Mouse (Mus musculus): ENCODE results near the gene Bad. TPM values are rescaled to one million over a fixed set of nuclear protein-coding genes. Genes with fewer than 3 reads are reported as not detected.
A peak's percentile ranks its signal among the peaks of the same experiment; 100 is the strongest.
"Not testable (repeated sequence)": the region's sequence is repeated elsewhere in the genome, so short reads cannot be mapped to it uniquely, and the experiment has no call there.

Bad gene
- total and polyA plus RNA-seq, 2 experiments from 2014 or later, result 56.5 to 95.3 TPM

GRCm38 (mm10) chr19:6909507-6910289 is 32.0 kb upstream of the Bad start, which contains the start of the genes Trmt112 and Prdx5:
TSS of gene Trmt112 (plus strand) at chr19:6909698.
TSS of gene Prdx5 (minus strand) at chr19:6910106.
- no peaks in the 10 kb centered on the region for H3K9me3 ChIP-seq (ENCODE audit: low read length)
- 2% methylated on average over 65 of the region's 65 CpGs for WGBS
- peak within 1 kb of the TSS; percentile 96 for H3K27ac ChIP-seq (ENCODE audit: low read depth, low read length)
- TF ChIP-seq CTCF (IDR thresholded peaks at IDR 0.05; ENCODE audit: low read depth), result peak; percentile 38; the same call in 1 of the 2 replicates
- peak within 1 kb of the TSS; percentile 63 for H3K9ac ChIP-seq
- ATAC-seq (peak; percentile 95), DNase-seq (peak; percentile 97)
- H3K4me2 ChIP-seq (ENCODE audit: low read depth), result peak within 1 kb of the TSS; percentile 77
- H3K36me3 ChIP-seq (ENCODE audit: insufficient read depth), result peaks cover 55% of the 10 kb centered on the region
- H3K27me3 ChIP-seq (ENCODE audit: insufficient read depth, low read length), result no peaks in the 10 kb centered on the region
- H3K4me1 ChIP-seq (ENCODE audit: insufficient read depth), result peaks cover 12% of the 10 kb centered on the region
- H3K4me3 ChIP-seq (ENCODE audit: low read depth, low read length), result peak within 1 kb of the TSS; percentile 60

DNA sequence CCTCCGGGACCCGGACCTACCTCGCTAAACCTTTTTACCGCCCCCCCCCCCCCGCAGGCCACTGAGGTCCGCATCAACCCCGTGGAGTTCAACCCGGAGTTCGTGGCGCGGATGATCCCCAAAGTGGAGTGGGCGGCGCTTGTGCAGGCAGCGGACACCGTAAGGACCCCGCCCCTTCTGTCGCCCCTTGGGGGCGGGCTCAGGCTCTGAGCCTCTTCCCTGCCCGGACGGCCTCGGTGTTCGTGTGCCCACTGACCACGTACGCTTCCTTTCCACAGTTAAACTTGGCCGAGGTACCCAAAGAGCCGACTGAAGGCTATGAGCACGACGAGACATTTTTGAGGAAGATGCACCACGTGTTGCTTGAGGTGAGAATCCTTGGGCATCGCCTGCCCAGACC is 31.4 kb upstream of the Bad start:
- H3K27ac ChIP-seq (ENCODE audit: low read depth, low read length), result peak overlapping the region; percentile 96
- H3K36me3 ChIP-seq (ENCODE audit: insufficient read depth), result peaks cover 51% of the 10 kb centered on the region
- peaks cover 12% of the 10 kb centered on the region for H3K4me1 ChIP-seq (ENCODE audit: insufficient read depth)
- not testable (repeated sequence) for H3K9me3 ChIP-seq (ENCODE audit: low read length); DNase-seq; H3K27me3 ChIP-seq (ENCODE audit: insufficient read depth, low read length)
- H3K4me3 ChIP-seq (ENCODE audit: low read depth, low read length), result peak overlapping the region; percentile 60
- peak overlapping the region; percentile 77 for H3K4me2 ChIP-seq (ENCODE audit: low read depth)
- peak overlapping the region; percentile 63 for H3K9ac ChIP-seq
- ATAC-seq, result peak; percentile 1; the same call in 1 of the 2 replicates
- 5% methylated on average over 29 of the region's 30 CpGs for WGBS

DNA sequence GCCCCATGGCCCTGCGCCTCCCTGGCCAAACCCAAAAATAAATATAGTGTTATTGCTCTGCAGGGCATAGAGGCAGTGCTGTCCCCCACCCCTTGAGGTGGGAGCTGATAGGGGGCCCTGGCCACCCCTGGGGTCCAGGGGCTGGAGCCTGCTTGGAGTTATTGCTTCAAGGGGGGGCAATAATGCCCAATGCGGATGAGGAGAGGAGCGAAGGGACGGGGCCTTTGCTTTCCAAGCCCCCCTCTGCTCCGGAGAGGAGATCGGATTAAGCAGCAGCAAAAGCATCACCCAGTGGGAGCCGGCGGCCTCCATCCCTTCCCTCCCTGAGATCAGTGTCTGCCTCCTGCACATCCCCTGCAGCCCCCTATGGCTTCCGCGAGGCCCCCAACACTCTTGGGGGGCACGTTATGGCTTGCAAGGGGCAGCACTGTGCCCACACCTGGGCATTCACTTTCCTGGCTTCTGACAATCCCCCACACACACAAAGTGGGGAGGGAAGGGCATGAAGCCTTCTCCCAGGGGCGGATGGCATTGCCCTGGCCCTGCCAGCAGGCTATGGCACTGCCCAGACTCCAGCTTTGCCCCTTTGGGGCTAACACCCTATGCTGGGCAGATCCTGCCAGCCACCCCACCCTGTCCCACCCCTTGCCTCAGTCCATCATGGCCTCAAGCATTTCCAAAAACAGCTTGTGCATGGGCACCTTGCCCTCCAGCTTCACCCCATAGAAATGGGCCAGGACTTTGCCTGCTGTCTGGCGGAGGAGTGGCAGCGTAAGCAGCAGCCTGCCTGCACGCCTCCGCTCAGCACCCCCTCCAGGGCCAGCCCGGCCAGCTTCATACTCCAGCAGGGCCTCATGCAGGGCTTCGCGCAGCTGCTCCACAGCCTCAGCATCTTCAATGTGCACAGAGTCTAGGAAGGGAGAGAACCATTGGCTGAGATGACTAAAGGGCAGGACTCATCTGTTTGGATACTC is 30.3 kb upstream of the Bad start:
- H3K27ac ChIP-seq (ENCODE audit: low read depth, low read length), result no peak overlapping the region
- H3K9me3 ChIP-seq (ENCODE audit: low read length), result no peaks in the 10 kb centered on the region
- TF ChIP-seq CTCF (IDR thresholded peaks at IDR 0.05; ENCODE audit: low read depth), result no peak
- peaks cover 12% of the 10 kb centered on the region for H3K4me1 ChIP-seq (ENCODE audit: insufficient read depth)
- DNase-seq (no peak), ATAC-seq (no peak)
- no peak overlapping the region for H3K4me3 ChIP-seq (ENCODE audit: low read depth, low read length)
- WGBS, result 83% methylated on average over 19 of the region's 19 CpGs
- no peak overlapping the region for H3K9ac ChIP-seq
- H3K4me2 ChIP-seq (ENCODE audit: low read depth), result no peak overlapping the region
- H3K36me3 ChIP-seq (ENCODE audit: insufficient read depth), result peaks cover 44% of the 10 kb centered on the region
- H3K27me3 ChIP-seq (ENCODE audit: insufficient read depth, low read length), result no peaks in the 10 kb centered on the region

DNA sequence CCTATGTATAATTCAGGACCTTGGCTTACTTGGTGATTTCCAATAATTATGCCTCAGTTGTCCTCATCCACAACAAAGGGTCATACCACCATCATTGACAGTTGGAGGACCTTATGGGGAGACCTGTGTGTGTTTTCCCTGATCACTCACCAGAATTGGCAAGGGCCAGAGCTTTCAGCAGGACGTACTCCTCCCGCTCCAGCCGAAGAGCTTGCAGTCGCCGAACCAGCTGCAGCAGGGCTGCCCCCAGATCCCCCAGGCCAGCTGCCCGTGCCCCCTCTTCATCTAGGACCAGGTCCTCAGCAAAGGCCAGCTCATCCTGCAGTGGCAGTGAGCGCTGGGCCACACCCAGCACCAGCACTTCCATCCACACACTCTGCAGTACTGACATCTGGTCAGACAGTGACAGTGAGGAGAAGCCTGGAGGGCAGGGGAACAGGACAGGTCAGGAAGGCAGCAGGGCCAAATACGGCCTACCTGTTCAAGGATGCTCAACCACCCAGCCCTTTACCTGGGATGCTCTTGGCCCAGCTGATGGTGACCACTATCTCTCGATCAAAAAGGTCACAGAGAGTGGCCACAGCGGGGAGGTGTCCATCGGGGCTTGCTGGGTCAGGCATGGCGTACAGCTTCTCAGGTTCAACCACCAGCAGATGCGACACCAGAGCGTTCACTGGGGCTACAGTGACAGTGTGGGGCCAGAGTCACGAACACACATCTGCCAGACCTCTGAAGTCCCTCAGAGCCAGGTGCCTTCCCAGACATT is 29.3 kb upstream of the Bad start:
- Histone ChIP-seq H3K4me3 (ENCODE audit: low read depth, low read length) (no peak overlapping the region), H3K4me1 (ENCODE audit: insufficient read depth) (peaks cover 12% of the 10 kb centered on the region), H3K9me3 (ENCODE audit: low read length) (no peaks in the 10 kb centered on the region), H3K9ac (no peak overlapping the region), H3K27ac (ENCODE audit: low read depth, low read length) (no peak overlapping the region), H3K36me3 (ENCODE audit: insufficient read depth) (peaks cover 38% of the 10 kb centered on the region), H3K4me2 (ENCODE audit: low read depth) (no peak overlapping the region), H3K27me3 (ENCODE audit: insufficient read depth, low read length) (no peaks in the 10 kb centered on the region)
- no peak for TF ChIP-seq CTCF (IDR thresholded peaks at IDR 0.05; ENCODE audit: low read depth)
- DNase-seq (no peak), ATAC-seq (no peak)
- 94% methylated on average over 15 of the region's 15 CpGs for WGBS

DNA sequence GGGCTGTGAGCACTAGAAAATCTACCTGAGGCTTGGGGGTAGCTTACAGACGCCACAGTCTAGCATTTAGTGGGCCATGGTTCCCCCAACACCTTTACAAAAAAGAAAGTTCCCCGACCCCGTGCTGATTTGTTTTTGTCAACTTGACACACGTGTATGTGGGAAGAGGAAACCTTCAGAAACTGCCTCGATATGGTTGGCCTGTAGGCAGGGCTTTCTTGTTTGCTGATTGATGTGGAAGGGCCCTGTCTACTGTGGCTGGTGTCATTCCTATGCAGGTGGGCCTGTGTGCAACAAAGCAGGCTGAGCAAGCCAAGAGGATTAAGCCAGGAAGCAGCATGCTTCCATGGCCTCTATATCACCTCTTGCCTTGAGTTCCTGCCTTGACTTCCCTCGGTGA is 28.6 kb upstream of the Bad start:
- H3K4me3 ChIP-seq (ENCODE audit: low read depth, low read length), result no peak overlapping the region
- no peak for DNase-seq
- ATAC-seq, result no peak
- no peak overlapping the region for H3K27ac ChIP-seq (ENCODE audit: low read depth, low read length)
- peaks cover 38% of the 10 kb centered on the region for H3K36me3 ChIP-seq (ENCODE audit: insufficient read depth)
- no peak overlapping the region for H3K4me2 ChIP-seq (ENCODE audit: low read depth)
- WGBS, result 93% methylated on average over 6 of the region's 6 CpGs
- peaks cover 10% of the 10 kb centered on the region for H3K4me1 ChIP-seq (ENCODE audit: insufficient read depth)
- no peak overlapping the region for H3K9ac ChIP-seq
- no peaks in the 10 kb centered on the region for H3K9me3 ChIP-seq (ENCODE audit: low read length)
- no peak for TF ChIP-seq CTCF (IDR thresholded peaks at IDR 0.05; ENCODE audit: low read depth)
- no peaks in the 10 kb centered on the region for H3K27me3 ChIP-seq (ENCODE audit: insufficient read depth, low read length)

- no peak for DNase-seq
These were observed 27.7 kb upstream of the Bad start for GRCm38 (mm10) chr19:6913991-6914390.

More at GRCm38 (mm10) chr19:6913991-6914390, 27.7 kb upstream of the Bad start:
- no peak for TF ChIP-seq CTCF (IDR thresholded peaks at IDR 0.05; ENCODE audit: low read depth)
- 88% methylated on average over 11 of the region's 11 CpGs for WGBS
- H3K9me3 ChIP-seq (ENCODE audit: low read length), result no peaks in the 10 kb centered on the region
- no peak for ATAC-seq
- H3K27ac ChIP-seq (ENCODE audit: low read depth, low read length), result no peak overlapping the region
- peaks cover under 1% of the 10 kb centered on the region; the same call in 1 of the 2 replicates for H3K4me1 ChIP-seq (ENCODE audit: insufficient read depth)
- no peak overlapping the region for H3K9ac ChIP-seq
- H3K27me3 ChIP-seq (ENCODE audit: insufficient read depth, low read length), result no peaks in the 10 kb centered on the region
- no peak overlapping the region for H3K4me3 ChIP-seq (ENCODE audit: low read depth, low read length)
- peaks cover 42% of the 10 kb centered on the region for H3K36me3 ChIP-seq (ENCODE audit: insufficient read depth)
- no peak overlapping the region for H3K4me2 ChIP-seq (ENCODE audit: low read depth)

Measured in forebrain, postnatal 0 days (tissue).